Mouse (Mus musculus): ENCODE results near the gene Robo1. TPM values are rescaled to one million over a fixed set of nuclear protein-coding genes. Genes with fewer than 3 reads are reported as not detected.

Gene Robo1
- polyA plus RNA-seq, 1 experiment from 2014 or later = 23.7 TPM

- H3K9ac ChIP-seq = no peak overlapping the region
- H3K4me2 ChIP-seq = no peak overlapping the region
- H3K27ac ChIP-seq = no peak overlapping the region
- WGBS = 87% methylated on average over 6 of the region's 6 CpGs
- no peaks in the 10 kb centered on the region for H3K36me3 ChIP-seq
- no peaks in the 10 kb centered on the region for H3K9me3 ChIP-seq
- no peak overlapping the region for H3K4me3 ChIP-seq (replicated peaks)
- no peaks in the 10 kb centered on the region for H3K4me1 ChIP-seq
- no peak for ATAC-seq (ENCODE audit: insufficient read depth, low FRiP score, low read depth)
- H3K27me3 ChIP-seq (replicated peaks) = no peaks in the 10 kb centered on the region
These were observed 764.8 kb downstream of the Robo1 start for GRCm38 (mm10) chr16:73072883-73073282.

- H3K27ac ChIP-seq = no peak overlapping the region
- no peak overlapping the region for H3K9ac ChIP-seq
- H3K36me3 ChIP-seq = no peaks in the 10 kb centered on the region
- H3K27me3 ChIP-seq (replicated peaks) = no peaks in the 10 kb centered on the region
- H3K4me3 ChIP-seq (replicated peaks) = no peak overlapping the region
- no peaks in the 10 kb centered on the region for H3K4me1 ChIP-seq
- ATAC-seq (ENCODE audit: insufficient read depth, low FRiP score, low read depth) = no peak
- 71% methylated on average over 4 of the region's 4 CpGs for WGBS
- H3K4me2 ChIP-seq = no peak overlapping the region
- no peaks in the 10 kb centered on the region for H3K9me3 ChIP-seq
These were observed 774.3 kb downstream of the Robo1 start for GRCm38 (mm10) chr16:73082420-73082819.

- no peaks in the 10 kb centered on the region for H3K9me3 ChIP-seq
- no peak overlapping the region for H3K27ac ChIP-seq
- no peak overlapping the region for H3K4me3 ChIP-seq (replicated peaks)
- H3K9ac ChIP-seq = no peak overlapping the region
- ATAC-seq (ENCODE audit: insufficient read depth, low FRiP score, low read depth) = no peak
- no peaks in the 10 kb centered on the region for H3K27me3 ChIP-seq (replicated peaks)
- H3K4me1 ChIP-seq = no peaks in the 10 kb centered on the region
- H3K4me2 ChIP-seq = no peak overlapping the region
- 81% methylated on average over 2 of the region's 2 CpGs for WGBS
- no peaks in the 10 kb centered on the region for H3K36me3 ChIP-seq
These were observed 775.0 kb downstream of the Robo1 start for GRCm38 (mm10) chr16:73083077-73083476.
